ENCODE assay signal across 10 mouse cellular contexts in genomic region chr9:107631311-107631826, GRCm38 (mm10). TPM values are rescaled to one million over a fixed set of nuclear protein-coding genes. Genes with fewer than 3 reads are reported as not detected.
DNase-seq lines count a peak whose midpoint lies in the region; ATAC-seq and TF ChIP-seq lines count a peak whose summit lies in the region.
"Had no signal": no experiment of that assay in that cellular context is flagged by ENCODE, and none has a peak within 500 bp of the region (broad histone marks: within the 10 kb centered on the region; RNA-seq: fewer than 3 reads in every experiment).

No protein-coding gene starts in this region.

- H3K9me3 ChIP-seq in kidney, postnatal 0 days (replicated peaks; ENCODE audit: low read length) = no peaks in the 10 kb centered on the region
- no peaks in the 10 kb centered on the region for H3K9me3 ChIP-seq in forebrain, embryonic 11.5 days (ENCODE audit: control insufficient read depth, low read length)
- no peaks in the 10 kb centered on the region for H3K9me3 ChIP-seq in intestine, postnatal 0 days (ENCODE audit: control insufficient read depth)
- H3K9me3 ChIP-seq: G1E had no signal

- no peak overlapping the region for H3K4me3 ChIP-seq in kidney, postnatal 0 days (replicated peaks; ENCODE audit: low read depth, low read length)
- peak overlapping the region; percentile 89 for H3K4me3 ChIP-seq in forebrain, embryonic 11.5 days (ENCODE audit: low read depth, low read length)
- H3K4me3 ChIP-seq in intestine, postnatal 0 days (ENCODE audit: low read depth, low read length) = no peak overlapping the region

- no peaks in the 10 kb centered on the region for H3K36me3 ChIP-seq in kidney, postnatal 0 days (ENCODE audit: insufficient read depth, low read length)
- no peaks in the 10 kb centered on the region; the same call in 1 of the 2 replicates for H3K36me3 ChIP-seq in forebrain, embryonic 11.5 days (ENCODE audit: control insufficient read depth, insufficient read depth, low read length)
- H3K36me3 ChIP-seq in intestine, postnatal 0 days (ENCODE audit: control insufficient read depth, insufficient read depth) = peaks cover 5% of the 10 kb centered on the region; the same call in 1 of the 2 replicates

- no peak for DNase-seq in kidney, postnatal 0 days (ENCODE audit: low spot score)
- no peak for DNase-seq in kidney, adult 11 months
- DNase-seq in forebrain, embryonic 11.5 days (ENCODE audit: low spot score) = no peak
- peak; percentile 39 for DNase-seq in naive thymus-derived CD4-positive, alpha-beta T cell, adult 2 months (ENCODE audit: low read depth)
- DNase-seq in gastrocnemius, postnatal 4 days (ENCODE audit: low spot score in 2 of 2) = no peak
- DNase-seq in urinary bladder, postnatal 10 days (ENCODE audit: low spot score) = no peak
- DNase-seq in thymus, postnatal 25 days = no peak
- DNase-seq: cerebellum, postnatal 25 days had no signal

- WGBS in kidney, postnatal 0 days = 76% methylated on average over 9 of the region's 9 CpGs
- WGBS in forebrain, embryonic 11.5 days = 29% methylated on average over 9 of the region's 9 CpGs
- WGBS in intestine, postnatal 0 days = 83% methylated on average over 9 of the region's 9 CpGs

- no peak for TF ChIP-seq CTCF in kidney, postnatal 0 days (IDR thresholded peaks at IDR 0.05; ENCODE audit: low read depth)
- TF ChIP-seq CTCF in intestine, postnatal 0 days (IDR thresholded peaks at IDR 0.05; ENCODE audit: low read depth) = no peak

- peaks cover 60% of the 10 kb centered on the region for H3K4me1 ChIP-seq in kidney, postnatal 0 days (replicated peaks; ENCODE audit: insufficient read depth, low read length)
- H3K4me1 ChIP-seq in forebrain, embryonic 11.5 days (replicated peaks; ENCODE audit: control insufficient read depth, insufficient read depth, low read length) = peaks cover 68% of the 10 kb centered on the region
- peaks cover 23% of the 10 kb centered on the region for H3K4me1 ChIP-seq in intestine, postnatal 0 days (replicated peaks; ENCODE audit: control insufficient read depth, insufficient read depth, low read length)

- no peak for ATAC-seq in kidney, postnatal 0 days (replicated peaks; ENCODE audit: low FRiP score, low read depth)
- ATAC-seq in forebrain, embryonic 11.5 days (replicated peaks; ENCODE audit: low FRiP score) = no peak
- ATAC-seq in intestine, postnatal 0 days = no peak

- H3K27ac ChIP-seq in kidney, postnatal 0 days = peak overlapping the region; percentile 92; the same call in 1 of the 2 replicates
- peak overlapping the region; percentile 100 for H3K27ac ChIP-seq in forebrain, embryonic 11.5 days (ENCODE audit: low read depth, low read length)
- H3K27ac ChIP-seq in intestine, postnatal 0 days (ENCODE audit: low read depth, low read length) = no peak overlapping the region

- no peaks in the 10 kb centered on the region for H3K27me3 ChIP-seq in kidney, postnatal 0 days (ENCODE audit: insufficient read depth, low read length)
- H3K27me3 ChIP-seq in forebrain, embryonic 11.5 days (ENCODE audit: control insufficient read depth, insufficient read depth, low read length) = no peaks in the 10 kb centered on the region
- H3K27me3 ChIP-seq in intestine, postnatal 0 days (replicated peaks; ENCODE audit: control insufficient read depth, insufficient read depth, low read length) = no peaks in the 10 kb centered on the region

- H3K9ac ChIP-seq in kidney, postnatal 0 days (ENCODE audit: low read depth, low read length) = 0 out of 2 replicates have a peak overlapping the region, but pooled peaks have one; percentile 18
- peak overlapping the region; percentile 97; the same call in 1 of the 2 replicates for H3K9ac ChIP-seq in forebrain, embryonic 11.5 days (ENCODE audit: low read length)
- H3K9ac ChIP-seq in intestine, postnatal 0 days (ENCODE audit: low read depth, low read length) = no peak overlapping the region

- peak overlapping the region; percentile 98; the same call in 1 of the 2 replicates for H3K4me2 ChIP-seq in kidney, postnatal 0 days (ENCODE audit: low read length)
- peak overlapping the region; percentile 100 for H3K4me2 ChIP-seq in forebrain, embryonic 11.5 days (ENCODE audit: low read depth, low read length, severe bottlenecking)
- H3K4me2 ChIP-seq in intestine, postnatal 0 days (replicated peaks; ENCODE audit: low read depth) = peak overlapping the region; percentile 13; the same call in 1 of the 2 replicates

RNA-seq across cellular contexts. Expression of gene Gnai2, which starts 3.8 kb away (rescaled TPM):
- 351 and 359 TPM in 2 replicates for polyA plus RNA-seq in kidney, postnatal 0 days (2015; fragmentation: Nextera tagmentation; extraction: Ambion mirVana)
- 527 and 580 TPM in 2 replicates for polyA plus RNA-seq in forebrain, embryonic 11.5 days (2014; fragmentation: Nextera tagmentation; extraction: Ambion mirVana)
- 245 and 265 TPM in 2 replicates for polyA plus RNA-seq in intestine, postnatal 0 days (2015; fragmentation: Nextera tagmentation; extraction: Ambion mirVana)
- total RNA-seq in gastrocnemius, postnatal 4 days (2021) = 100 to 1,000 TPM; 307 to 340 TPM

RNA-seq across cellular contexts. Expression of gene Sema3b, which starts 22.3 kb away (rescaled TPM):
- 30.5 and 33.3 TPM in 2 replicates for polyA plus RNA-seq in kidney, postnatal 0 days (2015; fragmentation: Nextera tagmentation; extraction: Ambion mirVana)
- 1.7 TPM in 2 replicates for polyA plus RNA-seq in forebrain, embryonic 11.5 days (2014; fragmentation: Nextera tagmentation; extraction: Ambion mirVana)
- polyA plus RNA-seq in intestine, postnatal 0 days (2015; fragmentation: Nextera tagmentation; extraction: Ambion mirVana) = 37.1 and 37.3 TPM in 2 replicates
- 10 to 100 TPM; 50.9 to 52.0 TPM for total RNA-seq in gastrocnemius, postnatal 4 days (2021)
- polyA plus RNA-seq: G1E had no signal

RNA-seq across cellular contexts. Expression of gene Slc38a3, which starts 38.0 kb away (rescaled TPM):
- 12.9 and 14.7 TPM in 2 replicates for polyA plus RNA-seq in kidney, postnatal 0 days (2015; fragmentation: Nextera tagmentation; extraction: Ambion mirVana)
- 6.7 TPM in 2 replicates for polyA plus RNA-seq in forebrain, embryonic 11.5 days (2014; fragmentation: Nextera tagmentation; extraction: Ambion mirVana)
- 15.5 and 15.6 TPM in 2 replicates for polyA plus RNA-seq in intestine, postnatal 0 days (2015; fragmentation: Nextera tagmentation; extraction: Ambion mirVana)
- total RNA-seq in gastrocnemius, postnatal 4 days (2021) = 10 to 100 TPM; 10.6 to 11.3 TPM
- polyA plus RNA-seq: G1E had no signal

RNA-seq across cellular contexts. Expression of gene Ifrd2, which starts 43.9 kb away (rescaled TPM):
- 28.9 and 29.9 TPM in 2 replicates for polyA plus RNA-seq in kidney, postnatal 0 days (2015; fragmentation: Nextera tagmentation; extraction: Ambion mirVana)
- 35.0 and 37.2 TPM in 2 replicates for polyA plus RNA-seq in forebrain, embryonic 11.5 days (2014; fragmentation: Nextera tagmentation; extraction: Ambion mirVana)
- polyA plus RNA-seq in intestine, postnatal 0 days (2015; fragmentation: Nextera tagmentation; extraction: Ambion mirVana) = 36.9 and 38.9 TPM in 2 replicates
- 10 to 100 TPM; 31.8 to 35.2 TPM for total RNA-seq in gastrocnemius, postnatal 4 days (2021)

RNA-seq across cellular contexts. Expression of gene Gnat1, which starts 48.1 kb away (rescaled TPM):
- polyA plus RNA-seq in kidney, postnatal 0 days (2015; fragmentation: Nextera tagmentation; extraction: Ambion mirVana) = 0.89 and 1.2 TPM in 2 replicates
- 1.6 and 2.6 TPM in 2 replicates for polyA plus RNA-seq in forebrain, embryonic 11.5 days (2014; fragmentation: Nextera tagmentation; extraction: Ambion mirVana)
- polyA plus RNA-seq in intestine, postnatal 0 days (2015; fragmentation: Nextera tagmentation; extraction: Ambion mirVana) = 1.6 and 1.9 TPM in 2 replicates
- total RNA-seq in gastrocnemius, postnatal 4 days (2021) = not detected
- polyA plus RNA-seq: G1E had no signal

Comparison
In these comparisons a context has a peak if more than half of its experiments do, and no peak if none do; other contexts are left out.
1. H3K4me2 ChIP-seq: peak in every context shown above with its lines; median percentile 100 in forebrain, embryonic 11.5 days; 98 in kidney, postnatal 0 days; 13 in intestine, postnatal 0 days.
2. RNA of gene Sema3b, which starts 22.3 kb away (polyA plus RNA-seq): 37.1 to 37.3 TPM in intestine, postnatal 0 days and 30.5 to 33.3 TPM in kidney, postnatal 0 days; 1.7 TPM in forebrain, embryonic 11.5 days; every median in the first group is over 10 times any median in the second.